Mouse (Mus musculus) heart, postnatal 0 days (tissue): Measurements from ENCODE around the gene 2900026A02Rik. TPM values are rescaled to one million over a fixed set of nuclear protein-coding genes. Genes with fewer than 3 reads are reported as not detected.

Source experiments
- ATAC-seq: fragments of 200-750 bp; cut with Nextera tagmentation; 2 replicates; pipeline ENCODE4 v1.8.0; 2017; ENCODE audit warnings: low read depth, moderate number of reproducible peaks, moderate library complexity; ENCODE audit not compliant: insufficient read depth
- DNase-seq: peaks from one replicate; pipeline ENCODE4 v3.0.0-alpha.2; 2016; ENCODE audit warnings: low spot score
- H3K27ac ChIP-seq: fragments of 300-500 bp; sonication (generic); 2 replicates; pipeline ENCODE4 v1.5.1; 2014; ENCODE audit warnings: low read depth, mild to moderate bottlenecking
- H3K27me3 ChIP-seq: fragments of 300-500 bp; sonication (generic); 2 replicates; pipeline ENCODE4 v1.6.1; 2014; ENCODE audit warnings: low read length, mixed read lengths; ENCODE audit not compliant: control insufficient read depth, insufficient read depth
- H3K36me3 ChIP-seq: fragments of 300-500 bp; sonication (generic); replicated peaks from 2 replicates; pipeline ENCODE4 v1.6.1; 2014; ENCODE audit warnings: low read length, mixed read lengths; ENCODE audit not compliant: control insufficient read depth, insufficient read depth
- H3K4me1 ChIP-seq: fragments of 300-500 bp; sonication (generic); 2 replicates; pipeline ENCODE4 v1.6.1; 2014; ENCODE audit warnings: antibody characterized with exemption; ENCODE audit not compliant: control insufficient read depth, insufficient read depth
- H3K4me2 ChIP-seq: fragments of 300-500 bp; sonication (generic); 2 replicates; pipeline ENCODE4 v1.6.1; 2014; ENCODE audit warnings: low read depth, mild to moderate bottlenecking, low read length, moderate library complexity
- H3K4me3 ChIP-seq: fragments of 300-500 bp; sonication (generic); 2 replicates; pipeline ENCODE4 v1.5.1; 2014; ENCODE audit warnings: low read depth, low read length
- H3K9ac ChIP-seq: fragments of 300-500 bp; sonication (generic); replicated peaks from 2 replicates; pipeline ENCODE4 v1.6.1; 2014; ENCODE audit warnings: low read depth, low read length, mixed read lengths
- H3K9me3 ChIP-seq: fragments of 300-500 bp; sonication (generic); replicated peaks from 2 replicates; pipeline ENCODE4 v1.6.1; 2016; ENCODE audit warnings: low read length; ENCODE audit not compliant: control insufficient read depth
- CTCF ChIP-seq: IDR thresholded peaks from 2 replicates; pipeline ENCODE4 v1.5.1; 2016; ENCODE audit warnings: antibody characterized with exemption, control low read depth, low read depth
- EP300 ChIP-seq: IDR thresholded peaks from 2 replicates; pipeline ENCODE4 v1.6.1; 2016; ENCODE audit warnings: antibody characterized with exemption, low read depth
- WGBS: fragments of 180-500 bp; shearing (Covaris S2); extraction: QIAGEN DNeasy Blood & Tissue Kit; methylation state at CpG from one replicate; pipeline ENCODE4 v1.1.7; 2014; 5-methylcytosine and 5-hydroxymethylcytosine counted together
- polyA plus RNA-seq: library from polyadenylated mRNA; unstranded; fragments of >200 nt; fragmentation: Nextera tagmentation; extraction: Ambion mirVana; gene quantifications from 2 replicates; pipeline ENCODE4 v1.2.1, GENCODE M21; 2015
- total RNA-seq: library from RNA; depleted of rRNA; stranded (reverse); fragments of >200 nt; gene quantifications from 2 replicates; pipeline ENCODE4 v1.2.3, GENCODE M21; 2014; ENCODE audit warnings: low replicate concordance

Gene 2900026A02Rik
- total and polyA plus RNA-seq, 2 experiments from 2014 or later = 10.2 to 18.9 TPM

GRCm38 (mm10) chr5:113161576-113161975, 59.5 kb downstream of the 2900026A02Rik start:
- Histone ChIP-seq H3K9me3 (no peaks in the 10 kb centered on the region), H3K4me2 (no peak overlapping the region), H3K4me3 (no peak overlapping the region), H3K36me3 (no peaks in the 10 kb centered on the region), H3K9ac (no peak overlapping the region), H3K27me3 (peaks cover 4% of the 10 kb centered on the region; the same call in 1 of the 2 replicates), H3K4me1 (peaks cover 19% of the 10 kb centered on the region), H3K27ac (no peak overlapping the region)
- ATAC-seq (no peak), DNase-seq (no peak)
- TF ChIP-seq EP300 (no peak), CTCF (no peak)
- WGBS = 91% methylated on average over 6 of the region's 6 CpGs

DNA sequence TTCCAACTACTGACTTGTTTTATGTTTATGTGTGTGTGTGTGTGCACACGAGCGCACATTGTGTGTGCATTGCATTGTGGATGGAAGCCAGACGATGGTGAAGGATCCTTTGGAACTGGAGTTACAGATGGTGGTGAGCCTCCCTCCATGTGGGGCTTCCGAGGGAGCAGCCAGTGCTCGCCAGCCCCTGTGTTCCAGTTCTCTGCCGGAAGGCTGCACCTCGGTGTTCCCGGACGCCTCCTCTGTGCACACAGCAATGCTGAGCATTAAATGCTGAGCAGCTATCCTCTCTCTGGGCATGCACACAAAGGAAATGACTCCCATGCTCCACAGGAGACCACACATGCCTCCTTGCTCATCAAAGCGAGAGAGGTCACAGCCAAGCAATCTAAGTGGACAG, 60.7 kb downstream of the 2900026A02Rik start:
- 73% methylated on average over 10 of the region's 10 CpGs for WGBS
- H3K4me1 ChIP-seq = peaks cover 19% of the 10 kb centered on the region
- H3K36me3 ChIP-seq = no peaks in the 10 kb centered on the region
- no peaks in the 10 kb centered on the region for H3K9me3 ChIP-seq
- no peak for TF ChIP-seq CTCF
- TF ChIP-seq EP300 = no peak
- H3K4me3 ChIP-seq = no peak overlapping the region
- H3K27me3 ChIP-seq = peaks cover 7% of the 10 kb centered on the region; the same call in 1 of the 2 replicates
- H3K9ac ChIP-seq = no peak overlapping the region
- no peak for ATAC-seq
- no peak overlapping the region for H3K27ac ChIP-seq
- DNase-seq = no peak
- H3K4me2 ChIP-seq = no peak overlapping the region

DNA sequence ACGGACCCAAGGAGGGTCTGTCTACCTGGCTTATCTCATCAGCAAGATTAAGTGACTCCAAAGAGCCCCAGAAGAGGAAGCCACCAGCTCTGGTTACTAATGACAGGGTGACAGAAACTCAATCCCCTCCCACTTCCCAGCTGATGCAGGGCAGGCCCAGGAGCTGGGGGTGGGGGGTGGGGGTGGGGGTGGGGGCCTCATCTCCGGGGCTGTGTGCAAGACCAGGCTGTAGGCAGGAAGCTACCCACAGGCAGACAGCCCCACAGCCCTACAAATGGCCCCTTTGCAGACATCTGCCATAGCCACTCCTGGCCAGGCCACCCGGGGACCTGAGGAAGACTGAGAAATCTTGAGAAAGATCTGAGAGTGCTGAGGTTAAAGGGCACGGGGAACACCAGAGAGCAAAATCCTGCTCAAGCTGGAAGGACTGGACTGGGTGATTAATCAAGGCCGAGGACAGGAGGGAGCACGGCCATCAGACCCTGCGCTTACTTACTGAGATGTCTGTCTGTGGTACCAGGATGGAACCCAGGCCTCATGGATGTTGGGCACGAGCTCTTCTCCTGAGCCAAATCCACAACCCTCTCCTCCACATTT, 62.2 kb downstream of the 2900026A02Rik start:
- ATAC-seq = no peak
- 50% methylated on average over 8 of the region's 8 CpGs for WGBS
- H3K9ac ChIP-seq = no peak overlapping the region

GRCm38 (mm10) chr5:113157588-113157987, 63.4 kb downstream of the 2900026A02Rik start:
- 30% methylated on average over 10 of the region's 10 CpGs for WGBS
- peaks cover 22% of the 10 kb centered on the region for H3K4me1 ChIP-seq
- DNase-seq = peak; percentile 32

More for the DNA sequence above, 62.2 kb downstream of the 2900026A02Rik start:
- Histone ChIP-seq H3K4me1 (peaks cover 21% of the 10 kb centered on the region), H3K27me3 (peaks cover 7% of the 10 kb centered on the region; the same call in 1 of the 2 replicates), H3K4me3 (no peak overlapping the region), H3K4me2 (no peak overlapping the region), H3K36me3 (no peaks in the 10 kb centered on the region), H3K27ac (no peak overlapping the region), H3K9me3 (no peaks in the 10 kb centered on the region)
- DNase-seq = no peak
- TF ChIP-seq EP300 (no peak), CTCF (no peak)

GRCm38 (mm10) chr5:113157006-113157405, 64.0 kb downstream of the 2900026A02Rik start:
- DNase-seq (no peak), ATAC-seq (no peak)
- H3K9ac ChIP-seq = no peak overlapping the region
- H3K4me2 ChIP-seq = no peak overlapping the region
- 68% methylated on average over 5 of the region's 5 CpGs for WGBS
- no peaks in the 10 kb centered on the region for H3K36me3 ChIP-seq
- H3K27ac ChIP-seq = no peak overlapping the region
- H3K9me3 ChIP-seq = no peaks in the 10 kb centered on the region
- H3K4me1 ChIP-seq = peaks cover 22% of the 10 kb centered on the region
- TF ChIP-seq EP300 = no peak
- no peak for TF ChIP-seq CTCF
- H3K27me3 ChIP-seq = 0 out of 2 replicates have a peak, but pooled peaks cover 7% of the 10 kb centered on the region
- no peak overlapping the region for H3K4me3 ChIP-seq

More at GRCm38 (mm10) chr5:113157588-113157987, 63.4 kb downstream of the 2900026A02Rik start:
- Histone ChIP-seq H3K27ac (peak overlapping the region; percentile 5; the same call in 1 of the 2 replicates), H3K27me3 (peaks cover 7% of the 10 kb centered on the region; the same call in 1 of the 2 replicates), H3K4me3 (no peak overlapping the region), H3K9ac (no peak overlapping the region), H3K4me2 (no peak overlapping the region), H3K36me3 (no peaks in the 10 kb centered on the region), H3K9me3 (no peaks in the 10 kb centered on the region)
- peak; percentile 24; the same call in 1 of the 2 replicates for ATAC-seq
- no peak for TF ChIP-seq CTCF
- no peak for TF ChIP-seq EP300
